ENCODE assay signal across 8 mouse cellular contexts in genomic region chr19:40736680-40737512, GRCm38 (mm10). TPM values are rescaled to one million over a fixed set of nuclear protein-coding genes. Genes with fewer than 3 reads are reported as not detected.
A peak's percentile ranks its signal among the peaks of the same experiment; 100 is the strongest.
DNase-seq lines count a peak whose midpoint lies in the region; ATAC-seq lines count a peak whose summit lies in the region.

No protein-coding gene starts in this region.

- H3K36me3 ChIP-seq in forebrain, embryonic 16.5 days (ENCODE audit: control insufficient read depth, insufficient read depth), result no peaks in the 10 kb centered on the region

- H3K9me3 ChIP-seq in forebrain, embryonic 16.5 days (ENCODE audit: control insufficient read depth, low read length), result no peaks in the 10 kb centered on the region

- H3K27ac ChIP-seq in forebrain, embryonic 16.5 days (ENCODE audit: low read length), result peak overlapping the region; percentile 84

- peak overlapping the region; percentile 39 for H3K9ac ChIP-seq in forebrain, embryonic 16.5 days (replicated peaks; ENCODE audit: low read depth, low read length)

- H3K27me3 ChIP-seq in forebrain, embryonic 16.5 days (replicated peaks; ENCODE audit: control insufficient read depth, insufficient read depth, low read length), result no peaks in the 10 kb centered on the region

- peak overlapping the region; percentile 46 for H3K4me2 ChIP-seq in forebrain, embryonic 16.5 days (ENCODE audit: low read length)

- WGBS in forebrain, embryonic 16.5 days, result 11% methylated on average over 17 of the region's 17 CpGs
- 30% methylated on average over 17 of the region's 17 CpGs for WGBS in large intestine, adult 2 months

- H3K4me1 ChIP-seq in forebrain, embryonic 16.5 days (replicated peaks; ENCODE audit: control insufficient read depth, insufficient read depth, low read length), result peaks cover 16% of the 10 kb centered on the region

- ATAC-seq in forebrain, embryonic 16.5 days, result peak; percentile 94
- ATAC-seq in neutrophil, adult 5-6 weeks (ENCODE audit: extremely low read depth, insufficient number of reproducible peaks, low FRiP score, poor library complexity, severe bottlenecking), result peak; percentile 69

- intact Hi-C loops in heart, postnatal 25 days (cut with DNase I), result no loop called here

- H3K4me3 ChIP-seq in forebrain, embryonic 16.5 days (replicated peaks; ENCODE audit: low read length), result peak overlapping the region; percentile 13

- DNase-seq in MEL-GATA-1-ER (ENCODE audit: extremely low read depth, low read depth), result peak; percentile 66
- DNase-seq in cerebellum, adult 18-20 months, result peak; percentile 62 to 65
- peak; percentile 49 for DNase-seq in heart, postnatal 25 days (ENCODE audit: low spot score)
- peak; percentile 42 for DNase-seq in large intestine, adult 2 months (ENCODE audit: low read depth, low spot score)
- peak; percentile 53 to 72 for DNase-seq in lung, adult 18-20 months
- peak; percentile 79 for DNase-seq in thymus, postnatal 0 days (ENCODE audit: low spot score)

RNA-seq across cellular contexts. Expression of gene Cc2d2b, which starts 11.7 kb away (rescaled TPM):
- 0.20 and 0.60 TPM in 2 replicates for polyA plus RNA-seq in forebrain, embryonic 16.5 days (2015; fragmentation: Nextera tagmentation; extraction: Ambion mirVana)
- total RNA-seq in heart, postnatal 25 days (2021), result not detected
- polyA plus RNA-seq in large intestine, adult 2 months (2012; rRNA removed), result not detected in 2 replicates
- 1.2 and 2.7 TPM in 2 replicates for total RNA-seq in neutrophil, adult 5-6 weeks (2017)
- 0.10 TPM in 1 of 2 replicates, not detected in the other for polyA plus RNA-seq in thymus, postnatal 0 days (2015; fragmentation: Nextera tagmentation; extraction: Ambion mirVana)

Comparison
In these comparisons a context has a peak if more than half of its experiments do, and no peak if none do; other contexts are left out.
1. Peak in every context shown above with its lines: DNase-seq, ATAC-seq, H3K4me3 ChIP-seq and H3K27ac ChIP-seq.